Mouse (Mus musculus) thymus, adult 2 months (tissue): ENCODE data around the gene Ttyh1.

ENCODE experiments used
- CTCF ChIP-seq: fragments of 200-500 bp; IDR thresholded peaks from 2 replicates; pipeline ENCODE4 v1.5.1; 2012; ENCODE audit warnings: mild to moderate bottlenecking, control low read depth, low read length, moderate library complexity, borderline replicate concordance; ENCODE audit not compliant: control insufficient read depth, poor library complexity, insufficient read depth; ENCODE audit errors: extremely low read depth
- POLR2A ChIP-seq: fragments of 200-500 bp; IDR thresholded peaks from 2 replicates; pipeline ENCODE4 v1.6.1; 2012; ENCODE audit warnings: mild to moderate bottlenecking, low read length, control low read depth, moderate library complexity; ENCODE audit not compliant: control insufficient read depth, poor library complexity, insufficient read depth; ENCODE audit errors: extremely low read depth

DNA sequence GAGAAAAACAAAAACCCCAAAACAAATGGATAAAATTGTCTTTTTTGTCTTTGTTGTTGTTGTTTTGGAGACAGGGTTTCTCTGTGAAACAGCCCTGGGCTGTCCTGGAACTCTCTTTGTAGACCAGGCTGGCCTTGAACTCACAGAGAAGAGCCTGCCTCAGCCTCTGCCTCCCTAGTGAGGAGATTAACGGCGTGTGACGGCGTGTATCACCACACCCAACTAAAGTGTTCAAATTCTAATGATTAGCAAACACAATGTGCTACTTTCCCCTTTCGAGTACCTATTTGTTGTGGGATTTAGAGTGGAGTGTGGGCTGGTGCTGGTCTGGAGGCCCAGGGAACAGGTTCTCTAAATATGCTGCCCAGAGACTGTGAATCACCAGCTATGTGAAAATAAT lies 15.7 kb downstream of the Ttyh1 start:
- TF ChIP-seq CTCF: no peak
- TF ChIP-seq POLR2A: no peak
